Mouse (Mus musculus): Measurements from ENCODE around the gene Rasgrf2.

DNA sequence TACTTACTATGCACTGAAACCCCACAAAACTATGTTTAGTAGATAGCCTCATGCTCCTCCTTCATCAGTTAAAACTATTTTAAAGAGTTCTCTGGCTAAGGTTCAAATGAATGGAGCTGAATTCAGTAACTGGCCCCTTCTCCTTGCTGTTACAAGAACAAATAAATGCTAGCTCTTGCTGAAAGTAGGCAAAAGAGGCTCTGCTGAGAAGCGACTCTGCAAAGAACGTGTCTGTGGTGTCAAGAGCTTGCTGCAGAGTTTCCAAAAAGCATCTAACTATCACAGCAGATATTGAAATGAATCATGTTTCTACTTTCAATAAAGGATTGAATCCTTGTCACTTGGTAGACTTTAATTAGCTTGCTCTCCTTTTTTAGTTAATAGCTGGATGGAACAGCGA, 106.3 kb downstream of the Rasgrf2 start:
- no peak for TF ChIP-seq GATA1 (IDR thresholded peaks at IDR 0.05; ENCODE audit: low read length)
- TF ChIP-seq TAL1 (IDR thresholded peaks at IDR 0.05; ENCODE audit: low read length), result no peak
